Mouse (Mus musculus) midbrain, embryonic 15.5 days (tissue): ENCODE measurements around the gene Marveld3. TPM values are rescaled to one million over a fixed set of nuclear protein-coding genes. Genes with fewer than 3 reads are reported as not detected.

Experiments
- ATAC-seq: fragments of 200-750 bp; cut with Nextera tagmentation; replicated peaks from 2 replicates; pipeline ENCODE4 v1.8.0; 2017; ENCODE audit warnings: moderate TSS enrichment
- H3K27ac ChIP-seq: fragments of 300-500 bp; sonication (generic); 2 replicates; pipeline ENCODE4 v1.5.1; 2015; ENCODE audit warnings: mild to moderate bottlenecking, inconsistent platforms
- H3K27me3 ChIP-seq: fragments of 300-500 bp; sonication (generic); replicated peaks from 2 replicates; pipeline ENCODE4 v1.6.1; 2015; ENCODE audit warnings: inconsistent platforms
- H3K36me3 ChIP-seq: fragments of 300-500 bp; sonication (generic); replicated peaks from 2 replicates; pipeline ENCODE4 v1.6.1; 2015; ENCODE audit warnings: inconsistent platforms
- H3K4me1 ChIP-seq: fragments of 300-500 bp; sonication (generic); 2 replicates; pipeline ENCODE4 v1.6.1; 2015; ENCODE audit warnings: inconsistent platforms
- H3K4me2 ChIP-seq: fragments of 300-500 bp; sonication (generic); 2 replicates; pipeline ENCODE4 v1.6.1; 2015; ENCODE audit warnings: inconsistent platforms, mild to moderate bottlenecking, moderate library complexity
- H3K4me3 ChIP-seq: fragments of 300-500 bp; sonication (generic); 2 replicates; pipeline ENCODE4 v1.5.1; 2015; ENCODE audit warnings: mild to moderate bottlenecking, inconsistent platforms
- H3K9ac ChIP-seq: fragments of 300-500 bp; sonication (generic); 2 replicates; pipeline ENCODE4 v1.6.1; 2015; ENCODE audit warnings: mild to moderate bottlenecking, inconsistent platforms
- H3K9me3 ChIP-seq: fragments of 300-500 bp; sonication (generic); 2 replicates; pipeline ENCODE4 v1.6.1; 2016; ENCODE audit warnings: inconsistent platforms
- WGBS: fragments of 180-500 bp; shearing (Covaris S2); methylation state at CpG from one replicate; pipeline ENCODE4 v1.1.7; 2015; ENCODE audit warnings: mixed read lengths; 5-methylcytosine and 5-hydroxymethylcytosine counted together
- polyA plus RNA-seq: library from polyadenylated mRNA; unstranded; fragments of >200 nt; fragmentation: Nextera tagmentation; extraction: Ambion mirVana; gene quantifications from 2 replicates; pipeline ENCODE4 v1.2.1, GENCODE M21; 2015

The Marveld3 gene
- polyA plus RNA-seq, 1 experiment from 2014 or later = 2.1 TPM

GRCm38 (mm10) chr8:109990224-109990623, 28.2 kb upstream of the Marveld3 start, which contains the start of gene Tat:
Tat (plus strand) TSS chr8:109990437.
- Histone ChIP-seq H3K36me3 (no peaks in the 10 kb centered on the region), H3K27ac (no peak within 1 kb of the TSS), H3K27me3 (no peaks in the 10 kb centered on the region), H3K4me1 (no peaks in the 10 kb centered on the region), H3K9me3 (no peaks in the 10 kb centered on the region), H3K9ac (no peak within 1 kb of the TSS), H3K4me2 (no peak within 1 kb of the TSS), H3K4me3 (no peak within 1 kb of the TSS)
- WGBS = 84% methylated on average over 8 of the region's 8 CpGs
- no peak for ATAC-seq

GRCm38 (mm10) chr8:109989151-109989550, 27.1 kb upstream of the Marveld3 start:
- H3K36me3 ChIP-seq = no peaks in the 10 kb centered on the region
- no peak overlapping the region for H3K27ac ChIP-seq
- no peak overlapping the region for H3K9ac ChIP-seq
- H3K4me3 ChIP-seq = no peak overlapping the region
- H3K4me1 ChIP-seq = peaks cover 2% of the 10 kb centered on the region; the same call in 1 of the 2 replicates
- no peak for ATAC-seq
- H3K9me3 ChIP-seq = no peaks in the 10 kb centered on the region
- no peaks in the 10 kb centered on the region for H3K27me3 ChIP-seq
- WGBS = 95% methylated on average over 8 of the region's 8 CpGs
- no peak overlapping the region for H3K4me2 ChIP-seq

GRCm38 (mm10) chr8:109987776-109988175, 25.8 kb upstream of the Marveld3 start:
- Histone ChIP-seq H3K4me1 (peaks cover 6% of the 10 kb centered on the region; the same call in 1 of the 2 replicates), H3K4me3 (no peak overlapping the region), H3K36me3 (no peaks in the 10 kb centered on the region), H3K9me3 (no peaks in the 10 kb centered on the region), H3K9ac (no peak overlapping the region), H3K4me2 (no peak overlapping the region), H3K27me3 (no peaks in the 10 kb centered on the region), H3K27ac (no peak overlapping the region)
- WGBS = 83% methylated on average over 7 of the region's 7 CpGs
- no peak for ATAC-seq

- Histone ChIP-seq H3K4me2 (no peak overlapping the region), H3K9me3 (no peaks in the 10 kb centered on the region), H3K9ac (no peak overlapping the region), H3K4me1 (peaks cover 6% of the 10 kb centered on the region; the same call in 1 of the 2 replicates), H3K27me3 (no peaks in the 10 kb centered on the region), H3K4me3 (no peak overlapping the region), H3K27ac (no peak overlapping the region), H3K36me3 (no peaks in the 10 kb centered on the region)
- ATAC-seq = no peak
- 71% methylated on average over 7 of the region's 7 CpGs for WGBS
These were observed 24.4 kb upstream of the Marveld3 start for GRCm38 (mm10) chr8:109986384-109986783.

GRCm38 (mm10) chr8:109983944-109984343, 21.9 kb upstream of the Marveld3 start:
- no peaks in the 10 kb centered on the region for H3K27me3 ChIP-seq
- H3K27ac ChIP-seq = peak overlapping the region; percentile 68
- 24% methylated on average over 5 of the region's 5 CpGs for WGBS
- H3K9ac ChIP-seq = no peak overlapping the region
- H3K4me3 ChIP-seq = no peak overlapping the region
- H3K4me2 ChIP-seq = no peak overlapping the region
- H3K9me3 ChIP-seq = no peaks in the 10 kb centered on the region
- H3K36me3 ChIP-seq = no peaks in the 10 kb centered on the region
- peaks cover 6% of the 10 kb centered on the region; the same call in 1 of the 2 replicates for H3K4me1 ChIP-seq
- 0 out of 2 replicates have a peak, but pooled peaks have one; percentile 37 for ATAC-seq

- H3K27ac ChIP-seq = no peak overlapping the region
These were observed 20.5 kb upstream of the Marveld3 start for GRCm38 (mm10) chr8:109982386-109983105.

GRCm38 (mm10) chr8:109979339-109979738, 17.3 kb upstream of the Marveld3 start:
- no peak overlapping the region for H3K9ac ChIP-seq
- peaks cover 6% of the 10 kb centered on the region; the same call in 1 of the 2 replicates for H3K4me1 ChIP-seq
- no peaks in the 10 kb centered on the region for H3K36me3 ChIP-seq
- no peak overlapping the region for H3K4me3 ChIP-seq
- H3K27me3 ChIP-seq = no peaks in the 10 kb centered on the region
- 77% methylated on average over 6 of the region's 6 CpGs for WGBS
- H3K4me2 ChIP-seq = no peak overlapping the region
- no peaks in the 10 kb centered on the region for H3K9me3 ChIP-seq
- no peak overlapping the region for H3K27ac ChIP-seq
- ATAC-seq = no peak

More at GRCm38 (mm10) chr8:109982386-109983105, 20.5 kb upstream of the Marveld3 start:
- Histone ChIP-seq H3K36me3 (no peaks in the 10 kb centered on the region), H3K9me3 (no peaks in the 10 kb centered on the region), H3K4me2 (no peak overlapping the region), H3K27me3 (no peaks in the 10 kb centered on the region), H3K4me3 (no peak overlapping the region), H3K9ac (no peak overlapping the region), H3K4me1 (peaks cover 6% of the 10 kb centered on the region; the same call in 1 of the 2 replicates)
- WGBS = 63% methylated on average over 15 of the region's 15 CpGs
- no peak for ATAC-seq

- Histone ChIP-seq H3K27me3 (peaks cover 3% of the 10 kb centered on the region; the same call in 1 of the 2 replicates), H3K9me3 (no peaks in the 10 kb centered on the region), H3K4me2 (no peak overlapping the region), H3K9ac (no peak overlapping the region), H3K4me1 (no peaks in the 10 kb centered on the region), H3K36me3 (no peaks in the 10 kb centered on the region), H3K4me3 (no peak overlapping the region), H3K27ac (no peak overlapping the region)
- no peak for ATAC-seq
- 91% methylated on average over 4 of the region's 4 CpGs for WGBS
These were observed 10.9 kb upstream of the Marveld3 start for GRCm38 (mm10) chr8:109972901-109973300.

GRCm38 (mm10) chr8:109970323-109970722, 8.3 kb upstream of the Marveld3 start:
- H3K4me2 ChIP-seq = no peak overlapping the region
- H3K4me3 ChIP-seq = no peak overlapping the region
- H3K27ac ChIP-seq = no peak overlapping the region
- H3K9me3 ChIP-seq = no peaks in the 10 kb centered on the region
- WGBS = 6% methylated on average over 9 of the region's 9 CpGs
- H3K9ac ChIP-seq = no peak overlapping the region
- H3K4me1 ChIP-seq = no peaks in the 10 kb centered on the region
- H3K27me3 ChIP-seq = peaks cover 3% of the 10 kb centered on the region; the same call in 1 of the 2 replicates
- no peaks in the 10 kb centered on the region for H3K36me3 ChIP-seq
- 0 out of 2 replicates have a peak, but pooled peaks have one; percentile 9 for ATAC-seq

- Histone ChIP-seq H3K27me3 (peaks cover 3% of the 10 kb centered on the region; the same call in 1 of the 2 replicates), H3K4me1 (no peaks in the 10 kb centered on the region), H3K9me3 (no peaks in the 10 kb centered on the region), H3K4me2 (no peak overlapping the region), H3K9ac (no peak overlapping the region), H3K4me3 (no peak overlapping the region), H3K36me3 (no peaks in the 10 kb centered on the region), H3K27ac (no peak overlapping the region)
- ATAC-seq = no peak
- WGBS = 53% methylated on average over 10 of the region's 10 CpGs
These were observed 6.8 kb upstream of the Marveld3 start for GRCm38 (mm10) chr8:109968837-109969236.

- Histone ChIP-seq H3K27me3 (peaks cover 16% of the 10 kb centered on the region), H3K4me3 (no peak overlapping the region), H3K4me2 (no peak overlapping the region), H3K27ac (no peak overlapping the region), H3K36me3 (no peaks in the 10 kb centered on the region), H3K9ac (no peak overlapping the region), H3K9me3 (no peaks in the 10 kb centered on the region), H3K4me1 (peaks cover 9% of the 10 kb centered on the region)
- ATAC-seq = no peak
- 72% methylated on average over 4 of the region's 4 CpGs for WGBS
These were observed 2.1 kb upstream of the Marveld3 start for GRCm38 (mm10) chr8:109964106-109964505.

GRCm38 (mm10) chr8:109963421-109963820, 1.4 kb upstream of the Marveld3 start:
- peaks cover 16% of the 10 kb centered on the region for H3K27me3 ChIP-seq
- no peaks in the 10 kb centered on the region for H3K36me3 ChIP-seq
- WGBS = 75% methylated on average over 13 of the region's 13 CpGs
- ATAC-seq = no peak
- peaks cover 9% of the 10 kb centered on the region for H3K4me1 ChIP-seq
- H3K9me3 ChIP-seq = no peaks in the 10 kb centered on the region
- H3K9ac ChIP-seq = no peak overlapping the region
- no peak overlapping the region for H3K4me2 ChIP-seq
- no peak overlapping the region for H3K4me3 ChIP-seq
- no peak overlapping the region for H3K27ac ChIP-seq

GRCm38 (mm10) chr8:109962896-109963295, 893 bp upstream of the Marveld3 start:
- no peak overlapping the region for H3K4me2 ChIP-seq
- no peak overlapping the region for H3K4me3 ChIP-seq
- H3K27ac ChIP-seq = no peak overlapping the region
- 79% methylated on average over 9 of the region's 9 CpGs for WGBS
- no peaks in the 10 kb centered on the region for H3K9me3 ChIP-seq
- H3K4me1 ChIP-seq = peaks cover 9% of the 10 kb centered on the region
- no peaks in the 10 kb centered on the region for H3K36me3 ChIP-seq
- ATAC-seq = no peak
- peaks cover 16% of the 10 kb centered on the region for H3K27me3 ChIP-seq
- H3K9ac ChIP-seq = no peak overlapping the region
